Mouse (Mus musculus) frontal cortex, postnatal 10 days (tissue): ENCODE measurements around the gene 4930404N11Rik.

Experiments used
- DNase-seq, 2 experiments: peaks; one replicate each; pipeline ENCODE4 v3.0.0; 2022; ENCODE audit warnings: low spot score in 2 of 2, mixed read lengths in 1 of 2

Gene 4930404N11Rik

GRCm38 (mm10) chr10:81379809-81380378 is 14.3 kb upstream of the 4930404N11Rik start:
- DNase-seq: no peak

- no peak for DNase-seq
Measured at GRCm38 (mm10) chr10:81379183-81379553, 13.6 kb upstream of the 4930404N11Rik start.

GRCm38 (mm10) chr10:81378553-81379182 is 13.1 kb upstream of the 4930404N11Rik start:
- DNase-seq: peak; percentile 100

- no peak for DNase-seq
Measured at GRCm38 (mm10) chr10:81377793-81378552, 12.4 kb upstream of the 4930404N11Rik start, which contains the start of gene Fzr1. TSS of gene Fzr1 (minus strand) at chr10:81378516.

GRCm38 (mm10) chr10:81377362-81377664 is 11.7 kb upstream of the 4930404N11Rik start:
- no peak for DNase-seq

GRCm38 (mm10) chr10:81376561-81377361 is 11.1 kb upstream of the 4930404N11Rik start:
- DNase-seq: no peak

GRCm38 (mm10) chr10:81375322-81375721 is 9.7 kb upstream of the 4930404N11Rik start:
- no peak for DNase-seq

GRCm38 (mm10) chr10:81367207-81367495 is 1.5 kb upstream of the 4930404N11Rik start:
- DNase-seq: no peak

GRCm38 (mm10) chr10:81366477-81367206 is 1.0 kb upstream of the 4930404N11Rik start:
- DNase-seq: no peak

GRCm38 (mm10) chr10:81365073-81365472 is 543 bp downstream of the 4930404N11Rik start:
- DNase-seq: no peak

- DNase-seq: no peak
Measured at GRCm38 (mm10) chr10:81364666-81365065, 950 bp downstream of the 4930404N11Rik start.

GRCm38 (mm10) chr10:81363436-81364346 is 1.9 kb downstream of the 4930404N11Rik start:
- DNase-seq: no peak

- no peak for DNase-seq
Measured at GRCm38 (mm10) chr10:81362336-81362949, 3.2 kb downstream of the 4930404N11Rik start.

GRCm38 (mm10) chr10:81360721-81361120 is 4.9 kb downstream of the 4930404N11Rik start:
- no peak for DNase-seq

- DNase-seq: no peak
Measured at GRCm38 (mm10) chr10:81358841-81359240, 6.8 kb downstream of the 4930404N11Rik start.

GRCm38 (mm10) chr10:81358209-81358608 is 7.4 kb downstream of the 4930404N11Rik start:
- no peak for DNase-seq

GRCm38 (mm10) chr10:81356991-81357844 is 8.4 kb downstream of the 4930404N11Rik start, which contains the start of gene Mfsd12:
TSS of gene Mfsd12 (plus strand) at chr10:81357491.
- DNase-seq: peak; percentile 81 to 90

- no peak for DNase-seq
Measured at GRCm38 (mm10) chr10:81356352-81356990, 9.1 kb downstream of the 4930404N11Rik start.

GRCm38 (mm10) chr10:81355533-81355932 is 10.1 kb downstream of the 4930404N11Rik start:
- DNase-seq: no peak
